Mouse (Mus musculus) lung, postnatal 25 days (tissue): ENCODE measurements at regions not wholly inside any gene's neighbourhood (a gene's known extent, or its start where the extent isn't known, plus 50 kb on each side); places are given as distances from the start of the nearest gene placed in this dataset.

Source experiments
- DNase-seq: peaks from one replicate; pipeline ENCODE4 v3.0.0; 2022; ENCODE audit warnings: low spot score

DNA sequence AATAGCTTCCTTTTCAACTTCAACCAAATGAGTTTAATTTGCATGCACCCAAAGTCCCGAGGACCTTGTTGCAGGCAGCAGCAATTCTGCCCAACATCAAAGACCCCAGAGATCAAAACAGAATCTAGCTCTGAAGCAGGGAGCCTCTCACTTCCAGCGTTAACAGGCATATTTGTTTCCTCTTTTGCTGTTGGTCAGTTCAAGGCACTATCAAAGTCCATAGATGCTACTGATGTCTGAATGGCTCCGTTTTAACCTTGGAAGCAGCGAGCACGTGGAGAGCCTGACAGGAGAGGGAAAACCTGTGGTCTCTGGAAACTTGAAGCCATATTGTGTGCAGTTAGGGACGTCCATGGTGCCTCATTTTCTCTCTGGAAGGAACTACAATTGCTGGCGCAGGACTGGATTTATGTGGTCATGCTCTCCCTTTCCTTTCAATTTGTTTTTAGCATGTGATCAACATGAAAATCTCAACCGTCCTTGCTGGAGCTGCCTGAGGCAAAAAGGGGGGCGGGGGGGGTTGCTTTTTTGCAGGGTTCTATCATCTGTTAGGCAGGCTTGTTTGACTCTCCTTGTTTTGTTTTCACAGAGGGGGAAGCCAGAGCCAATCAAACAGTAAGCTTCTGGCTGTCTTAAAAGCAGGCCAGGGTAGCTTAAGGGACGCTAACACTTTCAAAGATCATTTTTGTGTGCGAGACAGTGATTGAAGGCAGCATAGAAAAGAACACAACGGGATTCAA lies 338.4 kb downstream of the Btg1 start:
- no peak for DNase-seq

DNA sequence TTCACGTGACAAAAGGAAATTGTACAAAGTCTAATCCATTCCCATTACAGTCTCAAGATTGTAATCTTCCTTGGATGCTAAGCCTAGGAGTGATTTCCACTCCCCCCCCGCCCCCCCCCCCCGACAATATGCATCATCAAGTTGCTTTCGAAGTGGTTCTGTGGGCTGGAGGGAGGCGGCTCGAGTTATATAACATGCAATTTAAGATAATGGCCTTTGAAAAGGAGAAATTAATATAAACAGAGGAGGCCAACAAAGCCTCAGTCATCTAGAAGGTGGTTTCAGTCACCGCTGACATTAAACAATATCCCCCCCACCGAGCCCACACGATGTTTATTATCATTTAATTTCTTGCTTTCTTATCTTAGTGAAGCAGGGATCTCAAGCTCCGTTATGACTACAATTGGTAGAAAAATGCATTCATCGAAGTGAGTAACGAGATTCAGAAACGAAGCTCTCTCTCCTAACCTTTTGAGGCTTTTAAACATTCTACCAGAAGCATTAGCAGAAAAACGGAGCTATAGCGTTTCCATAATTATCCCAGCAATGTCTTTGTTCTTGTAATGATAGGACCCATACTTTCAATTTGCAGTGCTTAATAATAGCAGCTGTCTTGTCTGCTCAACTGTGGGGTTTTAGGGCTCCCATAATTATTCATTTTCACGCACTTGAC lies 339.1 kb downstream of the Btg1 start:
- no peak for DNase-seq

DNA sequence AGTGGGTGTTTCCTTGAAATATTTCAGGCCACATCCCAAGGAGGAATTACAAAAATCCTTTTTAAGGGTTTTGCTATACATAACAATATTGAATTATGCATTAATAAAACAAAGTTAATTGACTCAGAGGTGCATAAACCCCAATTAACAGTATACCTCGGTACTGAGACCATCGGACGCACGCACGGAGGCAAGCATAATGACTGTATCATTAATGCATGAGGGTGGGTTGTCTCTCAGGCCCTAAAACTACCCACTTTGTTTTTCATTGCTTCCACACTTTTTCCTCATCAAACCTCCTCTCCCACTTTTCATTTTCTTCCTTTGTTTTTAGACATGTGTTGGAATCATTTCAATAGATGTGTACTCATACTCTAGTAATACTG lies 339.6 kb downstream of the Btg1 start:
- no peak for DNase-seq

DNA sequence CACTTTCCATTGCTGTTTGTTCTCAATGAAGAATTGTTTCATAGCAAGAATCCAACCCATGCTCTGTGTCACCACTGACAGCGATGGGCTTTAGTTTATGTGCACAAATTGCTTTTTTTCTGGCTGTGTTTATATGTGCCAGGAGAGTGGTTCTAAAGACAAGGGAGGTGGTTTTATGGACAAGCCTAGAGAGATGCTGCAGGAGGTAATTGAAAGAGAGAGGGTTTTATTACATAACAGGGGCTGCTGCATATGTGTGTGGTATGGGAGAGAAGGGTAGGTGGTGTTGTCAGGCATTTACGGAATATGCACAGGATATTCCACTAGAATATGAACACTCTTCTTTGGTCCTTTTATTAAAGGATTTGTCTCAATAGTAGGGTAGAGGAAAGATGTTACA lies 340.2 kb downstream of the Btg1 start:
- DNase-seq: no peak

DNA sequence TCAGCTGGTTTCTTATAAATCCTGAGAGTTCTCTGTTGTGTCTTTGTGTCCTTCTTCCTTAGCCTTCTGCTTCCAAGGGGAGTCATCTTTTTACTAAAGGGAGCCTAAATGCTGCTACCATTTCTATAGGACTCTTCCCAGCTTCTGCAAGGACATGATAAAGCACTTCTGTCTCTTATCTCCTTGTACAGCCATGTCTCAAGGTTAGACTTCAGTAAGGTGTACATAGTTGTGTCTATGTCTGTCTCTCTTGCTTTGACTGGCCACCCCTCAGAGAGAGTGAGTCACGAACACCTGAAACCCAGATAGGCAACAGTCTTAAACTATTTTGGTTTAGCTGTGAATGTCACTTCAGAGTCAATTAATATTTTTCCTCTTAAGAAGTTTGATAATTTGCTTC lies 353.0 kb downstream of the Btg1 start:
- no peak for DNase-seq

DNA sequence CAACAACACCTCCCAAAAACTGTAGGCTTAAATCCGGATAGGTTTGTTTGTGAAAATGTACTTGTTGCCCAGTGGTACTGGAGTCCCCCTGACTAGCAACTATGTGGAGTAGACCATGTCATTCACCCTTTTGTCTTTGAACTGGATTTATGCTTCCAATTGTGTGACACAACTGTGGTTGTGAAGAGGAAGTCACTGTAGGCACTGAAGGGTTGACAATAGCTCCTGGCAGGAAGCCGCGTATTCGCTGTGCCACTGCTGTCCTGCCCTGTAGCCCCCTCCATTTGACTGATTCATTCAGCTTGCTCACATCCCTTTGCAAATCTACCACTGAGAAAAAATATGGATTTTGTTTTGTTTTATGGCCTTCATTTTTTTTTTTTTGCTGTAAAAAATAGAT lies 353.9 kb downstream of the Btg1 start:
- no peak for DNase-seq

DNA sequence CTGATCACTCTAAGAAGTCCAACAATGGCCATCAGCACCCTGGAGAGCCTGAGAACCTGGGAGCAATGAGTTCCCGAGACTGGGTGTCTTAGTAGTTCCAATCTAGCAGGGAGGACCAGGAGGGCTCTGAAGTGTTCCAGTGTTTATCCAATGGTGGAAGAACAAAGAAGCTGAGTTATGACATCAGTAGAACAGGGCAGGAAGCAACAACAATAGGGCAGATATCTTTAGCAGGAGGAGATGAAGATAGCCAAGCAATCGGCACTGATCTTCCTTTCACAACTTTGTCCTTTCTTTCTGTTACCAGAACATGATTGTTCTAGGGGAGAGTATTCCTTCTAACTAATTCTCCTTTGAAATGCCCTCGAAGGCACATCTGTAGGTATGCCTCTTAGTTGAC lies 355.0 kb downstream of the Btg1 start:
- DNase-seq: peak; percentile 2

DNA sequence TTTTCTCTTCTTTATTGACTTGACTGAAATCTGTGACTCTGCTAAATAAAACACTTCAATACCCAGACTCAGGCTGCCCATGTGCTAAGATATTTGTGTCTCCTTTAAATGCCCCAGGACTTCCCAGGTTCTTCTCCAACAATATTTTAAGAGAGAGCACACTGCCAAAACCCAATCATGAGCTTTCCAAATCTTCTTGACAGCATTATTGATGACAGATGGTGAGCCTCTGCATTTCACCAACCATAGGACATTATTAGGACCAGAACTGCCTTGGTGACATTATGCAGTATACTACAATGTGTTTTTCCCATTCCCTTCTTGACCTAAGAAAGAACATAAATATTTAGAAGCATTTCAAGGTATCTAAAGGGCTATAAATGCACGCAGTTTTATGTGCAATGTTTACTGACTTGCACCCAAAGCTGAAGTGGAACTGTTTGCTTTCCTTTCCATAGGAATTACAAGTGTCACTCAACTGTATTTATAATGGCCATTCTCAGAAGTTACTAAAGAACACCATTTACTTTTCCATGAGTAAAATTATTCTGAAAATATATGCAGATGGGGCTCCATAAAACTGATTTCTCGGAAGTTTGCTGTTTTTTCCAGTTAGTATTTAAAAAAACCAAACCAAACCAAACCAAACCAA lies 357.6 kb downstream of the Btg1 start:
- DNase-seq: no peak

DNA sequence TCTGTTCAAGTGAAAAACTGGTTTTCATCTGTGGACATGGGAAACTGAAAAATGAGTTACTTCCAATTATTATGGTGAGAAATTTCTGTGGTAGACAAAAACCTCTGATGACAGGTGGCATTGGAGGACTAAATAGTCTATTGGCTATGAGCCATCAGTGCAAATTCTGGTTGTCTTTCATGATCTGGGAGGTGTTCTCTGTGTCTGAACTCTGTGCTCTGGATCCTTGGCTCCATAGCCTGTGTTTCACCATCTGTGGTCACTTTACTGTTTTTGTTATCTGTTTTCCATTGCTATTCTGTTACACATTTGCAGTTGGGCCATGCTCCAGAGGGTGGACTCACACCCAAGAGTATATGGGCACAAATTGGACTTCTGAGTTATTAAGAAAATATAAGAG lies 359.9 kb downstream of the Btg1 start:
- no peak for DNase-seq

DNA sequence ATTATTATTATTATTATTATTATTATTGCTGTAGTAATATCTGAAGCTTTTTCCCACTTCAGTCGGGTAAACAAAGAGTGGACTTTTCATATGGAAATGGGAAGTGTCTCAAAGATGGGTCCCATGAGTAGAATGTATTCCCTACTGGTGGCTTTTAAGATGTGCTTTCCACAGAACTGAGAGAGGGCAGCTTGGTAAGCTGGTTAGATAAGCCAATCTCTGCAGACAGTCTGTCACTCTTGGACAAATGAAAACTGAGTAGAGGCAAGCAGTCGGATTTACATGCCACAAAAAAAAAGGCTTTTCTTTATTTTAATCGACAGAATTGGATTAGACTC lies 363.7 kb downstream of the Btg1 start:
- DNase-seq: no peak

DNA sequence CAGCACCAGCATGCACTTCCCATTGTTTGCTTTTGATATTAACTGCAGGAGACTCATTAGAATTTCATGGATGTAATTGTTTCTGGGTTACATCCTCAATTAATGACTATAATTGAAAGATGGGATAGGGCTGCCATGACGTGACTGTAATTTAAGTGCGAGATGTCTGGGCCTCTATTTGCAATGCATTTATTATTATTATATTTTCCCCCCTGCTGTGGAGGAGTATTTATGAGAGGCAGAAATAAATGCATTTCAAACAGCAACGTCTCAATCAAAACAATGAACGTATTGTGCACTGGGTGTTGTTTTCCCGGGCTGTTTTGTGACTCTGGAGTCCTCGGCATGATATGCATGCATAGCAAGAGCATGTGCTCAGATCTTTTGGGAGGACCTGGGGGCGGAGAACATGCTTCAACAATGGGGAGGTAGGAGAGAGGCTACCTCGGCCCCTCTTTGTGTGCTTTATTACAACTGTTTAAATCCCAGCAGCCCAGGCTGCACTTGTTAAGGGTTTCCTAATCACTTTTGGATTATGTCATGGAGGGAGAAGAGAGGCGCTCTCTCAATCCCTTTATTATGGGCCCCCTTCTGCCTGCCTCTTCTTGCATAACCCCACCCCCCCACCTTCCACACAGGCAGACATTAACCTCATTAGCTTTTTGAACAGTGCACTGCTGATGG lies 364.2 kb downstream of the Btg1 start:
- no peak for DNase-seq

DNA sequence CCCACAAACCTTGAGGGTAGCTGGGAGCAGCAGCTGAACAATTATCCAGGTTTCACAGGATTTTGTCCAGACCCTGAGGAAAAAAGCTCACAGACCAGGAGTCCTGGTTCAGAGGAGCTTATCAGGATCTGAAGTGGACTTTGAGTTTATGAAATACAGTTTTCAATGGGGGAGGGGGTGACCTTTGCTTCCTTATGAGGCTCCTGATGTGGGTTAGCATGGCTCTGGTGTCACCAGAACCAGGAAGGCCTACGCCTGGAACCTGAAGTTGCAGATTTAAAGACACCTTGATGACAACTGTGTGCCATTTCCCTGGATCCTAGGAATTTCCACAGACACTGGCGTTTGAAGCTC lies 364.7 kb downstream of the Btg1 start:
- DNase-seq: no peak

DNA sequence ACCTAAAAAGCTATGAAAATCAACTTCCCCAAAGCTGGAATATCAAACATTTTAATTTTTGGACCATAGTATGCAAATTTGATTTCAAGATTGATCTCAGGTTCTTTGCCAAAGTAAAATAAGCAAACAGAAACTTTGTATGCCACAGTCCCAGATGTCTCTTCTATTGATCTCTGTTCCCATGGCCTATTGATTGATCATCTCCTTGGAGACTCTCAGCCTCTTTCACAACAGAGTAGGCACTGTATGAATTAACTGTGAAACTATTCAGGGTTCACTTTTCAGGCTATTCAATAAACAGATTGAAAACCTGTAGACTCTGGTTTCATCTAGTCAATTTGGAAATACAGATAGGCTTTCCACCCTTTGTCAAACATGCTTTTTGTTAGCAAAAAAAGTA lies 384.1 kb downstream of the Btg1 start:
- no peak for DNase-seq

DNA sequence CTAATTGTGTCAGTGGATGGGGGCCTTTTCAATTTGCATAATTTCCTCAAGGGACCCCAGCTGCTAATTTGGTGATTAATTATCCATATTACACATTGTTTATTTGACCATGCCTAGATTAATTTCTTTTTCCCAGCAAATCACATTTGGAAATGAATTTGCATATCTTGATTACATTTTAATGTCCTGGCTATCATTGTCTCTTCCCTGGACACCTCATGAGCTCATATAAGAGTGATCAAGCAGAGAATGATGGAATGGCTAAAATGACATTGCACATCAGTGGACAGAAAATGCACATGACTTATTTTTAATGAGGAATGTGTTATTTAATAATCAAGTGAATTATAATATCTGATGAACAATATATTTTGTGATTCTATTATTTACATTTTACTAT lies 392.1 kb downstream of the Btg1 start:
- DNase-seq: no peak

DNA sequence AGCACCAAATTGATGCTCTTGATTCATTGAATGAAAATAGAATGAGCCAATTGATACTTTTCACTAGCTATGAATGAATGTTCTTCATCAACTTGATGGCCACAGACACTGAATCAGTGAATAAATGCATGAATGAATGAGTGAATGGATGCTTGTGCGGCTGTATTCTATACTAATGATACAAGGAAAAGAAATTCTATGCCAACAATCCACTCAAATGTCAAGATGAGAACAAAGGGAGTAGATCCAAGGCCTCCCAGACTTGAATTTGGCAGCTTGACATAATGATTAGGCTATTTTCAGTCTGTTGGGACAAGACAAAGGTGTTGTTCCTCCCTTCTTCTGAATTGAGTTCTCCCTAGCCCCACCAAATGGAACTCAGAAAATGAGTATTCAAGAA lies 393.1 kb downstream of the Btg1 start:
- DNase-seq: no peak

DNA sequence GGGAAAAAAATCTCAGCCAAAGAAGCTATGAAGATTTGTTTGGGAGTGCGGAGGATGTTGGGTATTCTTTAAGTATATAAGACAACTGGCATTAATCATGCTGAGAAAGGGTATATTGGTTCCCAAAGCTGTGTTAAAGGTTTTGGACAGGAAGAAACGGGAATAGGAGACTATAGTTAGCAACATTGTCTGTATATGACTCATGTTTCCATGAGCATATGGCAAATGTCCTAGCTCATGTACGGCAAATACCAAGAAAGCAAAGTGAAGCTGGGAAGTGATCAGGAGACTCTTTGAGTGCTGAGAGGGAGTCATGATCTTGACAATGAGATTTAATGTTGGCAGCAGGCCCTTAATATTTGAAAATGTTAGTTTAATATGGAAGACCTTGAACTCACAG lies 401.8 kb downstream of the Btg1 start:
- no peak for DNase-seq

DNA sequence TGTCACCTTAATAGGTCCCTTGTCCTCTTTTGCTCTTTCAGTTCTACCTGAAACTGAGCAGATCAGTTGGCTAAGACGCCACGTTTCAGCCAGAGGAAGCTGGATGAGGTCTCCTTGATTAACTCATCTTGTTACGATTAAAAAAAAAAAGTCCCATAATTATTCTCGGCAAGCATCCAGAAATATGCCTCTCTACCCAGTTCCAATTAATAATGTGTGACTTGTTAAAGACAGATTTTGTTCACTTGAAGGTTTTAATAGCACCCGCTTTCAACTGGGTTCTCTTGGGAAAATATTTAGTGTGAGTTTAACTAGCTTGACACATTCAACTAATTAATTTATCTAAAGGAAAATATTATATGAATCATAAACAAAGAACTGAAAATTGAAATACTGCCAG lies 412.0 kb downstream of the Btg1 start:
- DNase-seq: no peak

DNA sequence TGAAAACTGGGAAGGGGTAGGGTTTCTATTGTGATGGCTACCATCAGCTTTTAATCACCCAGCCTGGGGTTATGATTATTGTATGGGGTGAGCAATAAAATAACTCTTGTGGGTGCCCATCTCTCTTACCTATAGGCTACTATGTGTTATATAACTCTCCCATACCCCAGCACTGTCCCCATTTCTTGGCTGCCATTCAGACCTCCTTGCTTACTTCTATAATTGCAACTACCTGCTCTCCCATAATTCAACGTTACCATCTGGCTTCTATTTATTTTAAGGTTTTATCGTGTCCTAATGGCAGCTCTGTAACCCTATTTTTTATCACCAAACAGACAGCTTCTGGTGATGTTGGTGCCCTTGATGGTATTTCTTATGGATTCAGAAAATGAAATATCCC lies 414.2 kb downstream of the Btg1 start:
- no peak for DNase-seq

DNA sequence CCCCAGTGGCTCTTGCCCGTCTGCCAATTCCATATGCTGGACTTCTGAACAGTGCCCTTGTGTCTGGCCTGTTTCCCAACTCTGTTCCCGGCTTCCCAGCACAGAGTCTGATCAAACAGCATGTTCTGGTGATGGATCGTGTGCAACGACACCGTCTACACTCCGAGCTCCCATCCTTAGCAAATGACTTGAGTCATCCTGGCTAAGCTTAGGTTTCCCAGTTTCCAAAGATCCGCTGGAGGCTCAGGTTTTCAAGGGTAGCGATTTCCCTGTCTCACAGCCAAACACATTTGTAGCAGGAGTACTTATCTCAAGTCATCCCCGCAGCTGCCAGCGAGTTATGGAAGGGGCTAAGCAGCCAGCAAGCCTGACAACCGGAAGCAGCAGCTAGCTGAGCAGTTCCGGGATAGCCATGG lies 418.6 kb downstream of the Btg1 start:
- DNase-seq: no peak

DNA sequence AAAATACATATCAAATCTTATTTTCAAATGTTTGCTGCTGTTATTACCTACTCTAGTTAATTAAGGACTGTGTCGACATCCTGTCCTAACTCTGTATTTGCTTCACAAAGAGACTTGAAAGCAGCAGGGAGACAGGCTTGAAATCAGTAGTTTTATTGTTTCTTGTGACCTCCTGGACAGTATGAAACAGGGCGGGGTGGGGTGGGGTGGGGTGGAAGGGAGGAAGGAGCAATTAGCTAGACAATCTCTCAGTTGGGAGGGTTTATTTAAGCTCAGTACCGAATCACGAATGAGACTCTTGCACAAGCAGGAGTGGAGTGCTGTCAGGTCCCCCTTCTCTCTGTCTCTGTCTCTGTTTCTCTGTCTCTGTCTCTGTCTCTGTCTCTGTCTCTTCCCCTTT lies 421.2 kb downstream of the Btg1 start:
- no peak for DNase-seq

DNA sequence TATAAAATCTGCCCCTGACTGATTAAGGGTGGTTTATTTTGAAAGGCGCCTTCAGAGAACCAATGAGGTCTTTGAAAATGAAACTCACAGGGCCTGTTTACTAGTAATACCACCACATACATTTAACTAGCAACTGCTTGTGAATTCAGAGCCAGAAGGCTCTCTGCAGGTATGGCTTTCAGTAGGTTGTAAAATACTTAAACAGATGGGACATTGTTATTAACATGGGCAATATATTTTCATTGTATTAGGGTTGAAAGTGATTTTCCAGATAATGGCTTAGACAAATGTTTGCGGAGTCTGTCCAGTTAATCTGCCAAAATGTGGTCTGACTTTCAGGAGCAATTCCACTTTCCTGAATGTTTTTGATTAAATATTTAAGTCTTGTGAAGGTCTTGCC lies 430.8 kb downstream of the Btg1 start:
- DNase-seq: no peak

DNA sequence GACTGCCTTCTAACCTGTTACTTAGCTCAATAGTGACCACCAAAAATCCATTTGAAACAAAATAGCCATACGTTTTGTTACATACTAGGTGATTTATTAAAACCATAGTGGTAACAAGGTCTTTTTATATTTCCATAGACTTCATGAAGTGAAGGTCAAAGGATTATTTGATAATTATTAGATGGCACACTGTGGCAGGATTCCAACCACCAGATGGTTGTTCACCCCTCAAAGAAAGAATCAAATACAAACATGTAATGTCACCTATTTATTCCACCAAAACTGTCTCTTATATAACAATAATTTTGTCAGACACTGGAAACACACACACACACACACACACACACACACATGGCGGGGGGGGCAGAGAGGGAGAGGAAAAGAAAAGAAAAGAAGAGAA lies 431.2 kb downstream of the Btg1 start:
- DNase-seq: no peak

DNA sequence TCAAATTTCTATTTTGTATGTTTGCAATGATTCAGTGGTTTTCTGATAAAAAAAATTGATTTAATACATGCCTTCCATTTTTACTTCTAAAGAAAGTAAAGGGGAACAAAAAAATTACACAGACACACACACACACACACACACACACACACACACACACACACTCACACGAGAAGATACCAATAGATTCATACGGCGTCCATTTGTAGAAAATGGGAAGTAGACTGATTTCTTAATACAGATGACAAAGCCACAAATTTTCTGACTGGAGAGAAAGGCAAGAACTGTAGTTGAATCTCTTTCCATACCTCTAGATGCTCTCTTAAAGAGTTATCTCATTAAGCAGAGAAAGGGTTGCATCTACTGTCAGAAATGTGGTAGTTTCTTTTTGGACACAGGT lies 424.9 kb upstream of the Dcn start:
- DNase-seq: no peak
